Mouse (Mus musculus): ENCODE data around the gene Itga2b. TPM values are rescaled to one million over a fixed set of nuclear protein-coding genes. Genes with fewer than 3 reads are reported as not detected.

The Itga2b gene
- polyA plus RNA-seq, 1 experiment, result 3.4 TPM

DNA sequence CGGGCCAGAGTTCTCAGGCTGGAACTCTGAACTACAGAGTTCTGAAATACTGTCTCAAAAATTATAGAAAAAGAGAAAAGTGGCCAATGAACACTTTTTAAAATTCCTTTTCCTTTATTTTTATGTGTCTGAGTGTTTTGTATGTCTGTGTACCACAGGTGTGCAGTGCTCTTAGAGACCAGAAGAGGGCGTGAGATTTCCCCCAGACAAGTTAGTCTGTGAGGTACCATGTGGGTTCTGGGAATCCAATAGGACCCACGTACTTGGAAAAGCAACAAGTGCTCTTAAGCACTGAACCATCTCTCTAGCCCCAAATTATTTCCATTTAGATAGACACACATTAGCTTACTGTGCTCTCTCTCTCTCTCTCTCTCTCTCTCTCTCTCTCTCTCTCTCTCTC lies 28.5 kb downstream of the Itga2b start:
- H3K27ac ChIP-seq (ENCODE audit: control insufficient read depth, insufficient read depth, low read depth, low read length), result no peak overlapping the region
- H3K36me3 ChIP-seq (ENCODE audit: control insufficient read depth, insufficient read depth, low read length), result no peaks in the 10 kb centered on the region
- peaks cover 18% of the 10 kb centered on the region for H3K4me1 ChIP-seq (ENCODE audit: control insufficient read depth, insufficient read depth, low read length)
- H3K4me3 ChIP-seq (ENCODE audit: control insufficient read depth, low read depth, low read length), result no peak overlapping the region
- H3K27me3 ChIP-seq (ENCODE audit: control insufficient read depth, insufficient read depth, low read length), result no peaks in the 10 kb centered on the region
- TF ChIP-seq CTCF (IDR thresholded peaks at IDR 0.05; ENCODE audit: control insufficient read depth, insufficient read depth, insufficient replicate concordance, low read depth, low read length) (no peak), POLR2A (IDR thresholded peaks at IDR 0.05; ENCODE audit: control insufficient read depth, low read depth, low read length) (no peak)

DNA sequence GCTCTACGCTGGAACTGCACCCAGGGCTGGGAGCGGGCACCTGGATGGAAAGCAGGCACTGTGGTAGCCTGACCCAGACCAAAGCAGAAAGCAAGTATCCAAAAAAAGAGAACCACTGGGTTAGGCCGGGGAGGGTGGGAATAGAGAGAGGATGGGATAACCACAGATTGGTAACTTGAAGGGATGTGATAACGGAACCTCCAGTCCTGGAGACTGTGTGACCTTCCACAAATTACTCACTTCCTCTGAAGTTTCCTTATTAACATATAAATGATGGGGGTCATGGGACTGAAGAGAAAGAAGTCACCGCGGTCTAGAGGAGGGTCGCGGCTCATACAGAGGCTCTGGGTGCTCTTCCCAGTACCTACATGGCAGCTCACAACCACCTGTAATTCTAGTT lies 29.7 kb downstream of the Itga2b start:
- H3K4me3 ChIP-seq (ENCODE audit: control insufficient read depth, low read depth, low read length), result no peak overlapping the region
- no peaks in the 10 kb centered on the region for H3K27me3 ChIP-seq (ENCODE audit: control insufficient read depth, insufficient read depth, low read length)

GRCm38 (mm10) chr11:102439093-102440082 lies 30.5 kb downstream of the Itga2b start:
- H3K4me3 ChIP-seq (ENCODE audit: control insufficient read depth, low read depth, low read length), result no peak overlapping the region
- H3K27me3 ChIP-seq (ENCODE audit: control insufficient read depth, insufficient read depth, low read length), result no peaks in the 10 kb centered on the region
- H3K4me1 ChIP-seq (ENCODE audit: control insufficient read depth, insufficient read depth, low read length), result peaks cover 16% of the 10 kb centered on the region
- H3K27ac ChIP-seq (ENCODE audit: control insufficient read depth, insufficient read depth, low read depth, low read length), result no peak overlapping the region
- no peak for TF ChIP-seq POLR2A (IDR thresholded peaks at IDR 0.05; ENCODE audit: control insufficient read depth, low read depth, low read length)
- no peak for TF ChIP-seq CTCF (IDR thresholded peaks at IDR 0.05; ENCODE audit: control insufficient read depth, insufficient read depth, insufficient replicate concordance, low read depth, low read length)
- no peaks in the 10 kb centered on the region for H3K36me3 ChIP-seq (ENCODE audit: control insufficient read depth, insufficient read depth, low read length)

More for the DNA sequence above, 29.7 kb downstream of the Itga2b start:
- no peak for TF ChIP-seq CTCF (IDR thresholded peaks at IDR 0.05; ENCODE audit: control insufficient read depth, insufficient read depth, insufficient replicate concordance, low read depth, low read length)
- TF ChIP-seq POLR2A (IDR thresholded peaks at IDR 0.05; ENCODE audit: control insufficient read depth, low read depth, low read length), result no peak
- peaks cover 16% of the 10 kb centered on the region for H3K4me1 ChIP-seq (ENCODE audit: control insufficient read depth, insufficient read depth, low read length)
- no peaks in the 10 kb centered on the region for H3K36me3 ChIP-seq (ENCODE audit: control insufficient read depth, insufficient read depth, low read length)
- no peak overlapping the region for H3K27ac ChIP-seq (ENCODE audit: control insufficient read depth, insufficient read depth, low read depth, low read length)

DNA sequence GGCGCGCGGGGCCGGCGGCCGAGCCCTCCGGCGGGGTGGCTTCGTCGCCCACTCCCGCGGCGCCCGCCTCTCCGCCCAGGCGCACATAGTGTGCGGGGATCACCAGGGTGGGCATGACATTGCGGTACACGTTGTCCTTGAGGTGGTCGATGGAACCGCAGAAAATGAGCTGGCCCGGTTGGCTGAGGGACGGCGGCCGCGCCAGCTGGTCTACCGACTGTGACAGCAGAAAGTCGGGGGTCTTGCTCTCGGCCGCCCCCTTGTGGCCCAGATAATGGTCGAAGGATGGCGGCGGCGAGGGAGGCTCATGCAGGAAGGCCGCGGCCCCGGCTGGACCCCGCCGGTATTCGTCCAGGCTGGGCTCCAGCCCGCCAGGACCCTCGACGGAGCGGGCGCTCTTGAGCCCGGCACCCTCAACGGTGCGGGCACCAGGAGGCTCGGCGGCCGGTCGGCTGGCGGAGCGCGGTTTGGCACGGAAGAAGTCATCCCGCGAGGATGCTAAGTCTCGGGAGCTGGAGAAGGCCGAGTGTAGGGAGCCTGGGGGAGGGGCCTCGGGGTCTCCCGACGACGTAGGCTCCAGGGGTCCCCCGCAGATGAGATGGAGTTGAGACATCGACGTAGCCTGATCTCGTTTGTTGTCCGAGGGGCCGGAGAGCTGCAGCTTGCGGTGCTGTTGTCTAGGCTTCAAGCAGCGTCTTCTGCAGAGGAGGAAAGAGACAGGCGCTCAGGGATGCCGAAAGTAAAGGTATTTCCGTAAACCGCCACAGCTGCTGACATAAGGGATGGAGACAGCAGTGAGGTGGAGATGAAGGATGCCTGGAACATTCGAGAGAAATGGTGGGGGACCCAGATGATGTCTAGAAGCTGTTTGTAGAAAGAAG lies 31.5 kb downstream of the Itga2b start:
- Histone ChIP-seq H3K4me1 (ENCODE audit: control insufficient read depth, insufficient read depth, low read length) (peaks cover 16% of the 10 kb centered on the region), H3K27ac (ENCODE audit: control insufficient read depth, insufficient read depth, low read depth, low read length) (no peak overlapping the region), H3K36me3 (ENCODE audit: control insufficient read depth, insufficient read depth, low read length) (no peaks in the 10 kb centered on the region), H3K27me3 (ENCODE audit: control insufficient read depth, insufficient read depth, low read length) (no peaks in the 10 kb centered on the region), H3K4me3 (ENCODE audit: control insufficient read depth, low read depth, low read length) (peak overlapping the region; percentile 85)
- TF ChIP-seq POLR2A (IDR thresholded peaks at IDR 0.05; ENCODE audit: control insufficient read depth, low read depth, low read length) (no peak), CTCF (IDR thresholded peaks at IDR 0.05; ENCODE audit: control insufficient read depth, insufficient read depth, insufficient replicate concordance, low read depth, low read length) (peak; percentile 81)

GRCm38 (mm10) chr11:102437120-102438061 lies 32.5 kb downstream of the Itga2b start:
- H3K4me1 ChIP-seq (ENCODE audit: control insufficient read depth, insufficient read depth, low read length), result peaks cover 16% of the 10 kb centered on the region
- H3K4me3 ChIP-seq (ENCODE audit: control insufficient read depth, low read depth, low read length), result peak overlapping the region; percentile 85
- H3K27me3 ChIP-seq (ENCODE audit: control insufficient read depth, insufficient read depth, low read length), result no peaks in the 10 kb centered on the region
- H3K36me3 ChIP-seq (ENCODE audit: control insufficient read depth, insufficient read depth, low read length), result no peaks in the 10 kb centered on the region
- TF ChIP-seq CTCF (IDR thresholded peaks at IDR 0.05; ENCODE audit: control insufficient read depth, insufficient read depth, insufficient replicate concordance, low read depth, low read length) (no peak), POLR2A (IDR thresholded peaks at IDR 0.05; ENCODE audit: control insufficient read depth, low read depth, low read length) (no peak)
- no peak overlapping the region for H3K27ac ChIP-seq (ENCODE audit: control insufficient read depth, insufficient read depth, low read depth, low read length)

- no peak for TF ChIP-seq POLR2A (IDR thresholded peaks at IDR 0.05; ENCODE audit: control insufficient read depth, low read depth, low read length)
- no peak for TF ChIP-seq CTCF (IDR thresholded peaks at IDR 0.05; ENCODE audit: control insufficient read depth, insufficient read depth, insufficient replicate concordance, low read depth, low read length)
- H3K27me3 ChIP-seq (ENCODE audit: control insufficient read depth, insufficient read depth, low read length), result no peaks in the 10 kb centered on the region
- H3K4me1 ChIP-seq (ENCODE audit: control insufficient read depth, insufficient read depth, low read length), result peaks cover 16% of the 10 kb centered on the region
- H3K36me3 ChIP-seq (ENCODE audit: control insufficient read depth, insufficient read depth, low read length), result no peaks in the 10 kb centered on the region
- no peak overlapping the region for H3K4me3 ChIP-seq (ENCODE audit: control insufficient read depth, low read depth, low read length)
- H3K27ac ChIP-seq (ENCODE audit: control insufficient read depth, insufficient read depth, low read depth, low read length), result no peak overlapping the region
These were observed 33.5 kb downstream of the Itga2b start for GRCm38 (mm10) chr11:102436471-102436790.
